Mouse (Mus musculus): ENCODE measurements around the gene Pkd1l3.

Gene Pkd1l3

DNA sequence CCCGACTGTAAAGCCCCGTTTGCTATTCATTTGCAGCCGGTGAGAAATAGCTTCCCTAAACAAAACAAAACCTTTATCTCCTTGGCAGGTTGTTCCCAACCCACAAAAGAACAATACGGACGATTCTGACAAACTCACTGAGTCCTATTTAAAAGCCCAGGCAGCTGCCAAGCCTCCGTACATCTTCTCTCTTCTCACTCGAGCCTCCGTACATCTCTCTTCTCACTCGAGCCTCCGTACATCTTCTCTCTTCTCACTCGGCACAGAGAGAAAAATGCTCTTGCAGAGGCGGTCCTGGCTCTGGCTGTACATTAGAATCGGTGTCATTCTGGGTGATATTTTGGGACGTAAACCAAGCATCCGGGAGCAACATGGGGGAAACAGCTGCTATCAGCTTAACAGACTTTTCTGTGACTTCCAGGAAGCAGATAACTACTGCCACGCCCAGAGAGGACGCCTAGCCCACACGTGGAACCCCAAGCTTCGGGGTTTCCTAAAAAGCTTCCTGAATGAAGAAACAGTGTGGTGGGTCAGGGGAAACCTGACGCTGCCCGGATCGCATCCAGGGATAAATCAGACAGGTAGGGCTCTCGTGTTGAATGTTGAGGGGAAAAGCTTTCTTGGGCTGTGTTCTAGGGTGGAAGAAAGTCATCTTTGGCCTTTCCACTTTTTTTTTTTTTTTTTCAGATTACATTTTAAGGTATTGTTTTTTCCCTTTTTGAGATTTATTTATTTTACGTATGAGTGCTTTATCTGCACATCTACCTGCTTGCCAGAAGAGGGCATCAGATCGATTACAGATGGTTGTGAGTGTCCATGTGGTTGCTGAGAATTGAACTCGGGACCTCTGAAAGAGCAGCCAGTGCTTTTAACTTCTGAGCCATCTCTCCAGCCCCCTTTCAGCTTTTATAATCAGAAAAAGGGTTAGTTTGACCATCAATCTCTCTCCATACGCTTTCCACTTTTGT is at the start of gene Pkd1l3:
TSS of gene Pkd1l3 (plus strand) at position 275 of the 968 bp plus-strand sequence.
- no peak for DNase-seq

DNA sequence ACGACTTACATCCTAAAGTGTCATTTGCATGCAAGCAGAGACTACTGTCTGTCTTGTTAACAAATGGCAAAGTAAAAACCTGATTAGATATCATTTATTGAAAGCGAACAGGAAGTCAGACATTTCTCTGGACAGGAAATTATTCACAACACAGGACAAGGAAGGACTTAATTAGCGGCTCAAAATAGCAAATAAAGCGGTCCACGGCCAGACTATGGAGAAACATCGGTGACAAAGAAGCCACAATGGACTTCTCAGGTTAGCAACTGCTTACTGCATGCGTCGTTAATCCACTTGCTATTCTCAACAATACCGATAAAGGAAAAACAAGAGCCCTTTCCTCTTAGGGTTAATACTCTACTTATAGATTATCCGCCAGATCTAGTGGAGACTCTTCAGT is 49.6 kb upstream of the Pkd1l3 start:
- no peak for DNase-seq

DNA sequence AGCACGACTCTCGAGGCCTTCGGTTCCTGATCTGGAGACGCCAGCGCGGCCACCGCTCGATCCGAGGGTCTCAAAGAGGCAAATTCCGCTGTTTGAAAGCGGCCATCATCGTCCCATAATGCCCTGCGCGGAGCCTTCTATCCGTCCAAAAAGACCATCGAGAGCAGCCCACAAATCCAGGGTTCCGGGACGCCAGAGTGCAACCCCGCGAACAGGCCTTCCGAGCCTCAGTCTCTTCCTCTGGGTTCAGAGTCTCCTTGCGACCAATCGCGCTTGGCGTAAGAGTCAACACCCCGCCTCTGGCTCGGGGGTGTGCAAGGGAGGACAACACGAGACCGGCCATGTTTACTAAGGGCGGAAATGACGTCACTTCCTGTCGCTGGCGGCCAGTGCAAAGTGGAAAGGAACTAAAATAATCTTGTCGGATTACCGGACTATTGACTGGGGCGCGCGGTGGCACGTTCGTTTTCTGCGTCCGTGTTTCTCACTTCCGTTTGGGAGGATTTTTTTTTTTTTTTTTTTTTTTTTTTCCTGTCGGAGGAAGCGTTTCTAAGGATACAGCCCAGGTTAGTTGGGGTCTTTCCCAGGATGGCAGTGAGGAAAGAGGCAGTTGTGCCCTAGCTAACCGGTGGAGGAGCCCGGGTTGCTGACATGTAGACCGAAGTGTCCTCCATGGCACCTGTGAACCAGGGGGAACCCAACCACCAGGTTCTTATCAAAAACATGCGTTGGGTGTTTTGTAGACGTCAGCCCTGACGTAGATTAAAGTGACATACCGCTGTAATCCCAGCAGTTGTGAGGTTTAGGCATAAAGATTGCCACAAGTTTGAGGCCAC is 48.6 kb upstream of the Pkd1l3 start, which contains the start of the genes Dhx38 and Txnl4b:
TSS of gene Dhx38 (minus strand) at position 364 of the 836 bp plus-strand sequence.
TSS of gene Txnl4b (plus strand) at position 395 of the 836 bp plus-strand sequence.
- DNase-seq, result peak; percentile 94 to 95

DNA sequence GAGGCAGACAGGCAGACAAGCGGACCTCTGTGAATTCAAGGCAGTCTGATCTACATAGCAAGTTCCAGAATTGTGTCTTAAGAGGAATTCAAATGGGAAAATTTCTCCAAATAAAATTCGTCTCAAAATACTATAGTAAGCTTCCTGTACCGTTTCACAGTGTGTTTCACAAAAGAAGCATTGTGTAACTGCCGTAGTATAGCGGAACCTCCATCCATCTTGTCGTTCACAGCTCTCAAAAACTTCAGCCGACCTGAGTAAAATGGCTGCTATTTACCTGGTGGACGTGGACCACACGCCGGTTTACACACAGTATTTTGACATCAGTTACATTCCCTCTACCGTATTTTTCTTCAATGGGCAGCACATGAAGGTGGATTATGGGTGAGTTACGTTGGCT is 43.2 kb upstream of the Pkd1l3 start:
- no peak for DNase-seq

DNA sequence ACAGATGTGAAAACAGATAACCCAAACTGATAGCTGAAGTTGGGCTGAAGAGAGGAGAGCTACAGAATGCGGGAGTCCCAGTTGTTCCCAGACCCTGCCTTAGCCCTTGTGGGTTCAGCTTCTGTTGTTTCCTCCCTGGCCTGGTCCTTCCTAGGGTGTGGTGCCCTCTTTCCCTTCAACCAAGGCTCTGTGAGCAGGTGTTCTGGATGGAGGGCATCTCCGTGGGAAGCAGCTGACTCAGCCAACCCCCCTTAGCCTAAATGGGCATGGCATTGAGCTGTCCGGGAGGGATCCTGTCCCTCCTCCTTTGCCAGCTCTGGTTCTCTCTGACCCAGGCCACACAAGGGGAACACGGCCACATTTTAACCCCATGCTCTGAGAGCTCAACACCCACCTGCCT is 38.0 kb upstream of the Pkd1l3 start:
- no peak for DNase-seq

DNA sequence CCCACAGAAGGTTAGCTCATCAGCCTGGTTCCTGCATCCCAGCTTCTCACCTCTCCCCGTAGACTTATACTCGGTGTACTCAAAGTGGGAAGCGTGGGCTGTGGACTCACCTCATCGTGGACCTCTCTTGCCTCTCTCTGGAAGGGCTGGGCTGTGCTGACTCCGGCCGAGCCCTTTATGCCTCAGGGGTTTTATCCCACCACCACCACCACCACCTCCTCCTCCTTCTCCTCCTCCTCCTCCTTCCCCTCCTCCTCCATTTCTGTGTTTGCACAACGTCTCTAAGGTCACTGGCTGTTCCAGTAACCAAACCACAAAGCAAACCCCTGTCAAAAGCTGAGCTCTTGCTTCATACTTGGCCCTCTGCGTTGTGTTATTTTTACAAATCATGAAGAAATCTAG is 35.4 kb upstream of the Pkd1l3 start, which contains the start of gene Hp:
TSS of gene Hp (minus strand) at position 273 of the 402 bp plus-strand sequence.
- DNase-seq, result no peak

DNA sequence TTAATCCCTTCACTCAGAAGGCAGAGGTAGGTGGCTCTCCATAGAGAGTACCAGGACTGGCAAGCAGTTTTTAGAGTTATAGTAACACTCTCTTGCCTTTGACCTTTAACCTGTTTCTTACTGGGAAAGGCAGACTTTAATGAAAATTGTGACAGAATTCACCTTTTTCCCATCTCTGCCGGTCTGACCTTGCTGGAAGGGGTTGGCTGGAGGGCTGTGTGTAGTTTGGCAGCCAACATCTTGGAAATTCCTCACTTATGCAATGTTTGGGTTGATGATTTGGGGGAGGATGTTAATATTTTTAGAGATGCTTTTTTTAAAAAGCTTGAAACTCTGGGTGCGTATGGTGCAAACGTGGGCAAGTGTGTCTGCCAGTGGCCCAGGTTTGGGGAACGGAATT is 30.0 kb upstream of the Pkd1l3 start:
- no peak for DNase-seq

DNA sequence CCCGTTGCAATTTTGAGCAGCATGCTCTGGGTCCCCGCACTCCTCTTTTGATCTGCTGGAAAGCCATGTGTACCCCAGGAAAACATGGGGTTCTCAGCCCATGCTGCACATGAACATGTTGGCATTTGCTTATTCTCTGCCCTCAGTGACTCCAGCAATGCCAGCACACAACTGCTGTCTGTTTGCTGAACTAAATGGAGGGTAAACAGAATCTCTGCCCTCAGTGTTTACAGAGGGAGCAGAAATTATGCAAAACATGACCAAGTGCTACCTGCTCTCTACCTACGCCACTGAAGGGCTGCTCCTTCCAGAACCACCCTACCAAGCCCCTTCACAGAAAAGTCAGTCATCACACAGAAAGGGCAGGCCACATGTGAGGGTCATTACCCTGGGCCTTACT is 29.5 kb upstream of the Pkd1l3 start:
- no peak for DNase-seq

DNA sequence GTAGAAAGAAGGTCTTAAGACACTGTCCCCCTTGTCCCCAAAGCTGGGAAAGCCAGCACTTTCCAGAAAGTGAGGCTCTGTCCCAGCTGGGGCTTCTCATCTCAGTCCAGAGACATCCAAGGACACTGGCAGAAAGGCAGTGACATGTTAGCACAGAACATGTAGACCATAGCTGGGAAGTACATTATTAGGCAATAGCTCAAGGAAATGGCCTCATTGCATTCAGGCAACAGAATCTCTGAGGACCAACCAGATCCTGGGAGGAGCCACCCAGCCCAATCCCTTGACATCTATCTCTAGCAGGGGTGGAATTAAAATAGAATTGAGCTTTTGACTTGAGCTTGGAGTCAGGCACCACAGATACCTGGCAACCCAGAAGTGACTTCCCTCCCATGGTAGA is 28.7 kb upstream of the Pkd1l3 start:
- no peak for DNase-seq

DNA sequence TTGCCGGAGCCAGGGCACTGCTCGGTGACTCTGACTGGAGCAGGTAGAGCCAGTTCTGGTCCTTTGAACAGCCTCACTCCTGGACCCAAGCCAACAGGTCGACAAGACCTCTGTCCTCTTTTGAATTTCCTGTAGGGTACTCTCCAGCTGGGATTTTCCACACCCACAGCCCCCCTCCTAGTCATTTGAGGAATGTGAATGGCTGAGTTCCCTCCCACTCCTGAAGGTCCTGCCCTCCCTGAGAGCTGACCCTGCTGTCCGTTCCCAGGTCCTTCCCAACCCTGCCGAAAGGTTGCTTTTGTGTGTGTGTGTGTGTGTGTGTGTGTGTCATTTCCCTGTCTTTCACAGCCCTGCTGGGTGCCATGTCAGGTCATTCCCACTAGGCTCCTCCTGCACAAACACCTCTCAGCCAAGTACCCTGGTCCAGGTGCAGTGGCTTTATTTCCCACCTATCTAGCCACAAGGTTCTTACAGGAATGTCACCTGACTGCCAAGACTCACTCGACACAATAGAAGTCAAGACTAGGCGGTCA is 27.3 kb upstream of the Pkd1l3 start:
- DNase-seq, result no peak

DNA sequence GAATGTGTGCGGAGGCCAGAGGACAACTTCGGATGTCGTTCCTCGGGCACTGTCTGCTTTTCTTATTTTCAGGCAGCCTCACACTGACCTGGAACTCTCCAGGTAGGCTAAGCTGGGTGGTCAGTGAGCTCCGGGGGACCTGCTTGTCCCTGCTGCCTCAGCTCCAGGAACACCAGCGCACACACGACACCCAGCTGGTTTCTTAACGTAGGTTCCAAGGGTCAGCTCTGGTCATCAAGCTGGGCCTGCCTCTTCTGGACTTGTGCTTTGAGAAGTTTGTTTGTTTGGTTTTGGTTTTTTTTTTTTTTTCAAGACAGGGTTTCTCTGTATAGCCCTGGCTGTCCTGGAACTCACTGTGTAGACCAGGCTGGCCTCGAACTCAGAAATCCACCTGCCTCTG is 23.4 kb upstream of the Pkd1l3 start:
- DNase-seq, result no peak

DNA sequence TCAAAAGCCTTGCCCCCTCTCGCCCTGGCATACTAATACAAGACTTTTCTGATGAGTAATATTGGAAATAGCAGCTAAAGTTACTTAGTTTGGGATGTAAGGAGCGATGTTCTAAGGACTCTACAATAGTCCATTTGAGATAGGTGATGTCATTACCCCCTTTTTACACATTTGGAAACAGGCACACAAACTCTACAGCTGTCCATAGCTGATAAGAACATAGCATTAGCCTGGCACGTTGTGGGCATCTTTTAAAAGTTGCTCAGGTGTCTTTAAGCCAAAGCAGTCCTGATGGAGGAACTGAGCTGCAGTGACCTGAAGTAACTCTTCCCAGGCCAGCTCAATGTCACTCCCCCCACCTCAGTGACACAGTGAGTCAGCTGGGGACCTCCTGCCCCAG is 22.9 kb upstream of the Pkd1l3 start:
- no peak for DNase-seq

DNA sequence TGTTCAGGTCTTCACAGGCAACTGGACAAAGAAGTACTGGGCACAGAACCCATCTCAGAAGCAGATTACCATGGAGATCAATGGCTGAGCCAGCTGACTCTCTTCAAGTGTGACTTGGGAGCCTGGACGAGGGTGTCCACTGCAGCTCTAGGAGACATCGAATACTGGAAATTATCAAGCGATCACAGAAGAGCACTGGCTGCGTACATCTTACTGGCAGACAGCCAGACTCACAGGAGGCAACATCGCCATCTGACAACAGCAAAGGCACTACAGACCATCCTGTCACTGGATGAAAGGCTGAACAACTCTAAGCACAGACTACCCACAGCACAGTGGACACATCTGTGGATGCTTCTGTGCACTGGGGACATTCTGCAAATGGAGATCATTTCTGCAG is 22.2 kb upstream of the Pkd1l3 start:
- no peak for DNase-seq

DNA sequence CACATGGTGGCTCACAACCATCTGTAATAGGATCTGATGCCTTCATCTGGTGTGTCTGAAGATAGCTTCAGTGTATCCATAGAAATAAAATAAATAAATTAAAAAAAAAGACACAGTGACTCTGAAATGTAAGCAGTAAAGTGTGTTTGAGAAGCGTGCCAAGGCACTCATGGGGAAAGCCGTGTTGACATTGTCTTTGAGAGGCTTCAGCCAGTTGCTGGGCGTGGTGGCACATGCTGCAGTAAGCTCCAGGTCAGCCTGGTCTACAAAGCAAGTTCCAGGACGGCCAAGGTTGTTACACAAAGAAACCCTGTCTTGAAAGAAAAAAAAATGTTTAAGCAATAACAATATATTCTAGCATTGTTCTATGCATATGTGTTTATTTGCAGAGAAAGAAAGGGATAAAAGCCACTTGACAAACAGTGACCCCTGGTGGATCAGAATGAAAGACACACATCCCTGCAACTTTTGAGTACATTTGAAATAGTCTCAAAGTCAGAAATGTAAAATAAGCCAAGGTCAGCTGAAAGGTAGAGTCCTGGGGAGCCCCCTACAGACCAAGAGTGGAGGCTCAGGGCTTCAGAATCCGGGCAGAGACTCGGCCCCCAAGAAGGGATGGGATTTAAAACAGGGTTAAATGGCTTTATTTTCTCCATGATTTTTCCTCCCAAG is 21.1 kb upstream of the Pkd1l3 start:
- no peak for DNase-seq

DNA sequence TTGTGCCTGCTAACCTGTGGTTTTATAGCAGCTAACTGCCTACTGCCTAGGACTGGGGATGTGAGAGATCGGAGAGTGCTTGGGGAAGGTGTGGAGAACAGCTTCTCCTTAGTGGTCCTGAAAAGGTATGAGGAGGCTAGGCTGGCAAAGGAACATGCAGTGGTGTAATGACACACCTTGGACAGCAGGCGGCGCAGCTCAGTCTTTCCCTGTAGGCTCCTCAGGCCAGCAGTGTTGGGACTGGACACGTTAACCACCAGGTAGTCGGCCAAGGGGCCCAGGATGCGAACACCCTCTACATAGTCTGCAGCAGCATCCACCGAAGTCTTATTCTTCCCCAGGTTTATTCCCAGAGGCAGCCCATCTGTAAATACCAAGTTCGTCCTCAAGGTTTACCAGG is 18.5 kb upstream of the Pkd1l3 start:
- peak; percentile 26 to 60 for DNase-seq

DNA sequence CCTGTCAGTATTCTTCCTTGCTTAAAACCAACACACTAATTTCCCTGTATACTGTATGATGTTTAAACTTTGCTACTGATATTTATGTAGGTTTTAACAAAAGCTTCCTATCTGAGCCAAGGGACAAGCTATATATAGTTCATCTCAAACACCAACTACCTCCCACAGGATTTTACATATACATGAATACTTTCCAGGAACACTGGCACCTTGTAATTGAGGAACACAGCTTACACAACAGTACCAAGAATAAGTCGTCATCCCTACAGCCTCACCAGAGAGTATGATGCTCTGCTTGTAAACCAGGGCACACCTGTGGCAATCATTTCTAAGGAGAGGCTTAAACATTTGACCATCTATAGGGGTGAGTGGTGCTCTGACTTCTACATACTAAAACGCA is 7.6 kb upstream of the Pkd1l3 start:
- no peak for DNase-seq

DNA sequence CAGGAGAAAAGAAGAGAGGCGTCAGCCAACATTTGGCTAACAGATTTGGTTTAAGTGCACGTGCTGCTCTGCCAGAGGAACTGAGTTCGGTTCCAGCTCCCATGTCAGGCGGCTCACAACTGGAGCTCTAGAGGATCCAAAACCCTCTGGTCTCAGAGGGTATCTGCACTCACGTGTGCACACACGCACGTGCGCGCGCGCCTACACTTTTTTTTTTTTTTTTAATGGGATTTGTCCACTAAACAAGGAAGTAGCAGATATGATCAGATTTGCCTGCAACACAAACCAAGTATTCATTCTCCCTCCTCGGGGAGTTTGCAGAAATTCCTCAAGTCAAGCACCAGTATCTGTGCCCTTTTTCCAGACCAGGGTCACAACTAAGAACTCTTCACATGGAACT is 6.7 kb upstream of the Pkd1l3 start:
- no peak for DNase-seq

DNA sequence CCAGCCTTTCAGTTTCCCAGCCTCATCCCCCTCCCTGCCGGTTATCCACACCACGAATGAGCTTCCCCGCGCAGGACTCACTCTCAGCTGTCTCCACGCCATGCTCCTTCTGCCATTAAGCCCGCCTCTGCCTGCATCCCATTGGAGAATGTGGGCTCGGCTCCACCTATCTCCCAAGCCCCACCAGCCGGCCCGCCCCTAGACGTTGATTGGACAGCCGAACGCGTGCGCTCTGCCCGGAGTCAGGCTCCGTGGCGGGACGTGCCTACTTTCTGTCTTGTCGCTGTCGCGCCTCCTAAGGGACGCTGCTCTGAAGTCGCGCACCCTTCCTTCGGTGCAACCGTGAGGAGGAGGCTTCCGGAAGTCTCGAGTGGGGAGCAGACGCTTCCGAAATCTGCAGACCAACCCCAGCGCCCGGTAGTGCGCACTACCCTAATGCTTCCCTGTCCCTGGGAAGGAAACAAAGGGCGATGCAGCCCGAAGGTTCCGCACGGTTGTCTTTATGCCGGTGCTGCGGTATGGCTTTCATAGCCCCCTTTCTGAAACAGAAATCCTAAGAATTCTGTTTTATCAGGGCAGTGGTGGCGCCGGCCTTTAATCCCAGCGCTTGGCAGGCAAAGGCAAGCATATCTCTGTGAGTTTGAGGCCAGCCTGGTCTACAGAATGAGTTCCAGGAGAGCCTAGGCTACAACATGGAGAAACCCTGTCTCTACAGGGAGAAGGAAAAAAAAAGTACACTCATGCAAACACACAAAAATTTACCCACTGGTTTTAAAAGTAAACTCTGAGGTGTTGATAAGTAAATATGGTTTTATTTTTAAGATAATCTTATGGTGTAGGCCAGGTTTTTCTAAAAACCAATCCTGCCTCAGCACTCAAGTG is 5.8 kb upstream of the Pkd1l3 start, which contains the start of gene Dhodh:
TSS of gene Dhodh (minus strand) at position 403 of the 882 bp plus-strand sequence.
- DNase-seq, result peak; percentile 92 to 94

DNA sequence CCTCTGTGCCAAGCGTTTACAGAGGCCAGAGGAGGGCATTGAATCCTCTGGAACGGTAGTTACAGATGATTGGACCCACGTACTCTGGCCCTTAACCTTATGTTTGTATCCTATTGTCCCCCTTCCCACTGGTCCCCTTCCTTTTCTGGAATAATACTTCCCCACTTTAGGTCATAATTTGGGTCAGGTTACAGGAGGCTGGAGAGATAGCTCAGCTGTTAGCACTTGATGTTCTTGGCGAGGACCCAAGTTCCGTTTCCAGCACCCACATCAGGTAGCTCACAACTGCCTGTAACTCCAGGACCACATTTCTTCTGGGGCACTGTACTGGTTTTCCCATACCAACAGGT is 5.2 kb upstream of the Pkd1l3 start:
- no peak for DNase-seq

DNA sequence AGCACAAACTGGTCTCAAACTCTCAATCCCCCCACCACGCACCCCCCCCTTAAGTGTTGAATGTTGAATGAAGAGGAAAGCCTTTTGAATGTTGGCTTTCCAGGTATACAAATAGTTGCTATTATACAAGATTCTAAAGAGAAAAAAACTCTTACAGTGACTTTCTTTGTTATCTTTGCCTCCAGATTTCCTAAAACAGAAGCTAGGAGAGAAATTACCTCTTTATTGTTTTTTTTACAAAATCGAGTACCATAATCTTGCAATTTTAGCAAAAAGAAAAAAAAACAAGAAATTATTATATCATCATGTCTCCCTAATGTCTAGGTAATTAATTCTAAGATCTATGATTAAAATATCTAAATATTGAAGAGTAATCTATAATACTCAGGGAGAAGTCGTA is 1.3 kb downstream of the Pkd1l3 start:
- DNase-seq, result no peak

DNA sequence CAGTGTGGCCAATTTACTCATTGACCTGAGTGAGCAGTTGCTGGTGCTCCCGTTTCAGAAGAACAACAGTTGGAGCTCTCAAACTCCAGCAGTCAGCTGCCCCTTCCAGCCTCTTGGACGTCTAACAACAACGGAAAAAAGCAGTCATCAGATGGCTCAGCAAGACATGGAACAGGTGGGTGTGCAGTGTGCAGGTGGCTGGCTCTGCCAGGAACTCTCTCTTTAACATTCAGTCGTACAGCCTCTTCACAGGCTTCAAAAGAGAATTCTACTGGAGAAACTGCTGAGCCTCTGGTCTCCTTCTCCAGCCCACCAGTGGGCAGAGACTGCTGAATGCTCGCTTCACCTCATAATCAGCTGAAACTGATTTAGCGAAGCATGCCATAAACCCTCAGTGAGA is 14.3 kb downstream of the Pkd1l3 start:
- no peak for DNase-seq

DNA sequence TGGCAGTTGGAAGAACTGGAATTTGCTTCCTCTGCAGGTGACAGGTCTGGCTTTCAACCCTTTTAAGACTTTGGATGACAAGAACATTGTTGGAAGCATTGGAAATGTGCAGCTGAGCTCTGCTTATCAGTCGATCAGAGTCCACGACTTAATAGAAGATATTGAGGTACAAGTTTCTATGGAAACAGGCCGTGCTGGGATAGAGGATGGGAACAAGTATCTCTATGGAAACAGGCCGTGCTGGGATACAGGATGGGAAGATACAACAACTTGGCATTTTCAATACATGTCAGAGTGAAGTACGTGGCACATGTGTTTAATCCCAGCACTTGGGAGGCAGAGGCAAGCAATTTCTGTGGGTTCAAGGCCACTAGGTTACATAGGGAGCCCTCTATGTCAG is 18.2 kb downstream of the Pkd1l3 start:
- DNase-seq, result no peak
